9 mouse cellular contexts compared by ENCODE assay signal in the genomic region with DNA sequence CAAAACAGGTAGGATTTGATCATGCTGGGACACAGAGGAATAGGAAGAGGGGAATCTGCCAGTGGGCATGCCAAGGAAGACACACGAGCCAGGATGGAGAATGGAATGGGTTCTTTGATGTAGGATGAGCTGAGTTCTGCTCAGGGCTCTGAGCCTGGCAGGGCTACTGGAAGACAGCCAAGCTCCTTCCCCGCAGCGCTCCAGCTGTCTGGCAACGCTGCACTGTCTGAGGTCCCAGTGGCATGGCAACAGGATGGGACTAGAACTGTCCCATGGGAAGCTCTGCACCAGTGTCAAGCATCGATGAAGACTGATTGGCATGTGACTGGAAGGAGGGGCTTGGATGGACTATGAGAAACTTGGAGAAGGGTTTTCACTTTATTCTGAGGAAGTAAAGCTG.
A peak's percentile ranks its signal among the peaks of the same experiment; 100 is the strongest.
DNase-seq lines count a peak whose midpoint lies in the region; ATAC-seq and TF ChIP-seq lines count a peak whose summit lies in the region.
"Had no signal": no experiment of that assay in that cellular context is flagged by ENCODE, and none has a peak within 500 bp of the region (broad histone marks: within the 10 kb centered on the region; RNA-seq: fewer than 3 reads in every experiment).

No protein-coding gene starts in this region.

- WGBS in hindbrain, embryonic 13.5 days = 32% methylated on average over 5 of the region's 5 CpGs
- 81% methylated on average over 5 of the region's 5 CpGs for WGBS in hindbrain, embryonic 10.5 days
- WGBS in hindbrain, embryonic 16.5 days = 21% methylated on average over 5 of the region's 5 CpGs
- WGBS in midbrain, postnatal 0 days = 43% methylated on average over 5 of the region's 5 CpGs
- 86% methylated on average over 5 of the region's 5 CpGs for WGBS in thymus, adult 2 months

- no peak for TF ChIP-seq POLR2A in thymus, adult 2 months (IDR thresholded peaks at IDR 0.05; ENCODE audit: control insufficient read depth, extremely low read depth, insufficient read depth, low read length, poor library complexity)

- peaks cover 15% of the 10 kb centered on the region; the same call in 1 of the 2 replicates for H3K4me1 ChIP-seq in hindbrain, embryonic 13.5 days (replicated peaks)
- no peaks in the 10 kb centered on the region; the same call in 1 of the 2 replicates for H3K4me1 ChIP-seq in hindbrain, embryonic 10.5 days (replicated peaks)
- H3K4me1 ChIP-seq in hindbrain, embryonic 16.5 days (ENCODE audit: control insufficient read depth, insufficient read depth, low read depth, low read length) = no peaks in the 10 kb centered on the region; the same call in 1 of the 2 replicates
- no peaks in the 10 kb centered on the region for H3K4me1 ChIP-seq in midbrain, postnatal 0 days (ENCODE audit: insufficient read depth, low read length)
- H3K4me1 ChIP-seq in thymus, adult 2 months (replicated peaks; ENCODE audit: control insufficient read depth, insufficient read depth, low read length) = no peaks in the 10 kb centered on the region

- H3K9ac ChIP-seq in hindbrain, embryonic 13.5 days = no peak overlapping the region
- H3K9ac ChIP-seq in hindbrain, embryonic 16.5 days (ENCODE audit: low read depth, low read length) = no peak overlapping the region
- H3K9ac ChIP-seq in midbrain, postnatal 0 days (replicated peaks; ENCODE audit: low read length, poor library complexity, severe bottlenecking) = no peak overlapping the region
- H3K9ac ChIP-seq: liver, embryonic 14.5 days had no signal

- no peaks in the 10 kb centered on the region for H3K36me3 ChIP-seq in hindbrain, embryonic 13.5 days
- H3K36me3 ChIP-seq in hindbrain, embryonic 10.5 days = no peaks in the 10 kb centered on the region
- H3K36me3 ChIP-seq in hindbrain, embryonic 16.5 days (ENCODE audit: control insufficient read depth, insufficient read depth, low read length) = no peaks in the 10 kb centered on the region
- H3K36me3 ChIP-seq in midbrain, postnatal 0 days (ENCODE audit: insufficient read depth, low read length) = no peaks in the 10 kb centered on the region
- H3K36me3 ChIP-seq in thymus, adult 2 months (ENCODE audit: control insufficient read depth, insufficient read depth, low read length) = no peaks in the 10 kb centered on the region

- no peak overlapping the region for H3K4me2 ChIP-seq in hindbrain, embryonic 13.5 days
- no peak overlapping the region for H3K4me2 ChIP-seq in hindbrain, embryonic 16.5 days (ENCODE audit: low read length)
- H3K4me2 ChIP-seq in midbrain, postnatal 0 days (ENCODE audit: low read depth, low read length, poor library complexity, severe bottlenecking) = no peak overlapping the region

- peak; percentile 86 for ATAC-seq in hindbrain, embryonic 13.5 days (ENCODE audit: low FRiP score)
- ATAC-seq in hindbrain, embryonic 16.5 days = peak; percentile 91
- ATAC-seq in midbrain, postnatal 0 days (ENCODE audit: low FRiP score) = peak; percentile 78; the same call in 1 of the 2 replicates
- ATAC-seq in monocyte, adult 5-6 weeks (replicated peaks; ENCODE audit: insufficient number of reproducible peaks, low FRiP score, low TSS enrichment, poor library complexity, severe bottlenecking) = no peak

- TF ChIP-seq CTCF in midbrain, postnatal 0 days (IDR thresholded peaks at IDR 0.05) = no peak
- no peak for TF ChIP-seq CTCF in thymus, adult 2 months (IDR thresholded peaks at IDR 0.05; ENCODE audit: borderline replicate concordance, control insufficient read depth, extremely low read depth, insufficient read depth, low read length, poor library complexity)

- no peak overlapping the region for H3K27ac ChIP-seq in hindbrain, embryonic 13.5 days
- H3K27ac ChIP-seq in hindbrain, embryonic 10.5 days = no peak overlapping the region
- no peak overlapping the region for H3K27ac ChIP-seq in hindbrain, embryonic 16.5 days (ENCODE audit: low read depth, low read length)
- no peak overlapping the region for H3K27ac ChIP-seq in midbrain, postnatal 0 days (ENCODE audit: low read depth, low read length)
- no peak overlapping the region for H3K27ac ChIP-seq in thymus, adult 2 months (ENCODE audit: control insufficient read depth, insufficient read depth, low read length)
- H3K27ac ChIP-seq: liver, embryonic 14.5 days had no signal

- H3K9me3 ChIP-seq in hindbrain, embryonic 13.5 days = no peaks in the 10 kb centered on the region
- H3K9me3 ChIP-seq in hindbrain, embryonic 10.5 days = no peaks in the 10 kb centered on the region
- H3K9me3 ChIP-seq in hindbrain, embryonic 16.5 days (ENCODE audit: control insufficient read depth, low read length) = no peaks in the 10 kb centered on the region
- no peaks in the 10 kb centered on the region for H3K9me3 ChIP-seq in midbrain, postnatal 0 days (ENCODE audit: low read length)

- no peak overlapping the region for H3K4me3 ChIP-seq in hindbrain, embryonic 13.5 days
- no peak overlapping the region for H3K4me3 ChIP-seq in hindbrain, embryonic 10.5 days
- H3K4me3 ChIP-seq in hindbrain, embryonic 16.5 days (ENCODE audit: low read length) = no peak overlapping the region
- H3K4me3 ChIP-seq in midbrain, postnatal 0 days (ENCODE audit: low read depth, low read length) = no peak overlapping the region
- no peak overlapping the region for H3K4me3 ChIP-seq in thymus, adult 2 months (ENCODE audit: control insufficient read depth, insufficient read depth, low read length)

- no peak for DNase-seq in hindbrain, embryonic 10.5 days (ENCODE audit: low spot score)
- peak; percentile 14 for DNase-seq in cerebellum, adult 9-11 months
- DNase-seq in midbrain, postnatal 0 days (ENCODE audit: low spot score) = peak; percentile 81
- DNase-seq in testis, postnatal 14 days (ENCODE audit: low spot score) = no peak
- no peak for DNase-seq in thymus, adult 2 months

- H3K27me3 ChIP-seq in hindbrain, embryonic 13.5 days = no peaks in the 10 kb centered on the region
- no peaks in the 10 kb centered on the region for H3K27me3 ChIP-seq in hindbrain, embryonic 10.5 days (ENCODE audit: insufficient read depth, poor library complexity, severe bottlenecking)
- no peaks in the 10 kb centered on the region for H3K27me3 ChIP-seq in hindbrain, embryonic 16.5 days (replicated peaks; ENCODE audit: control insufficient read depth, insufficient read depth, low read length)
- H3K27me3 ChIP-seq in midbrain, postnatal 0 days (ENCODE audit: insufficient read depth, low read length) = no peaks in the 10 kb centered on the region
- H3K27me3 ChIP-seq in thymus, adult 2 months (ENCODE audit: control insufficient read depth, insufficient read depth, low read length) = no peaks in the 10 kb centered on the region

Comparison
In these comparisons a context has a peak if more than half of its experiments do, and no peak if none do; other contexts are left out.
1. DNase-seq: peak in cerebellum, adult 9-11 months (single experiment) and midbrain, postnatal 0 days (single experiment); none in hindbrain, embryonic 10.5 days (single experiment), testis, postnatal 14 days (single experiment) and thymus, adult 2 months (single experiment).